ENCODE assay signal across 9 mouse cellular contexts in genomic region chr7:112085062-112085461, GRCm38 (mm10).
DNase-seq lines count a peak whose midpoint lies in the region; ATAC-seq and TF ChIP-seq lines count a peak whose summit lies in the region.
"Had no signal": no experiment of that assay in that cellular context is flagged by ENCODE, and none has a peak within 500 bp of the region (broad histone marks: within the 10 kb centered on the region; RNA-seq: fewer than 3 reads in every experiment).

No protein-coding gene starts in this region.

- intact Hi-C loops in left cerebral cortex, postnatal 36 days (cut with DNase I), result loop anchor here (2.0 to 5.0 kb wide), 2 partner anchors 92 to 284 kb away; no protein-coding TSS in a partner anchor

- ATAC-seq in midbrain, embryonic 15.5 days (replicated peaks), result no peak
- peak; percentile 70; the same call in 1 of the 2 replicates for ATAC-seq in frontal cortex, adult (ENCODE audit: low TSS enrichment)

- peak; percentile 84 for DNase-seq in midbrain, embryonic 10.5 days (ENCODE audit: low spot score)
- peak; percentile 80 to 90 for DNase-seq in cerebellum, adult 2 months
- peak; percentile 86 for DNase-seq in induced T-regulatory cell, adult 2 months (ENCODE audit: low read depth)
- DNase-seq in left cerebral cortex, postnatal 36 days (ENCODE audit: low spot score in 2 of 2), result peak; percentile 76 to 80
- peak; percentile 62 to 73 for DNase-seq in natural killer cell, adult 2 months (ENCODE audit: low spot score in 2 of 2)

- H3K4me3 ChIP-seq in midbrain, embryonic 10.5 days, result no peak overlapping the region
- H3K4me3 ChIP-seq in midbrain, embryonic 15.5 days, result no peak overlapping the region
- H3K4me3 ChIP-seq in cerebellum, adult 2 months (replicated peaks; ENCODE audit: insufficient read depth, low read depth, low read length), result no peak overlapping the region
- no peak overlapping the region for H3K4me3 ChIP-seq in testis, adult 2 months (ENCODE audit: control insufficient read depth, low read depth, low read length)
- H3K4me3 ChIP-seq: embryonic facial prominence, embryonic 15.5 days had no signal

- no peaks in the 10 kb centered on the region for H3K4me1 ChIP-seq in midbrain, embryonic 10.5 days
- no peaks in the 10 kb centered on the region for H3K4me1 ChIP-seq in midbrain, embryonic 15.5 days
- H3K4me1 ChIP-seq in cerebellum, adult 2 months (ENCODE audit: control insufficient read depth, insufficient read depth, low read length), result no peaks in the 10 kb centered on the region
- no peaks in the 10 kb centered on the region for H3K4me1 ChIP-seq in testis, adult 2 months (ENCODE audit: control insufficient read depth, insufficient read depth, low read length)
- H3K4me1 ChIP-seq: embryonic facial prominence, embryonic 15.5 days had no signal

- no peaks in the 10 kb centered on the region for H3K9me3 ChIP-seq in midbrain, embryonic 10.5 days (replicated peaks)
- no peaks in the 10 kb centered on the region for H3K9me3 ChIP-seq in midbrain, embryonic 15.5 days
- H3K9me3 ChIP-seq: embryonic facial prominence, embryonic 15.5 days had no signal

- WGBS in midbrain, embryonic 10.5 days, result 54% methylated on average over 4 of the region's 4 CpGs
- WGBS in midbrain, embryonic 15.5 days, result 42% methylated on average over 4 of the region's 4 CpGs
- 14% methylated on average over 4 of the region's 4 CpGs for WGBS in cerebellum, adult 2 months

- H3K27ac ChIP-seq in midbrain, embryonic 10.5 days (replicated peaks), result no peak overlapping the region
- H3K27ac ChIP-seq in midbrain, embryonic 15.5 days, result no peak overlapping the region
- no peak overlapping the region for H3K27ac ChIP-seq in cerebellum, adult 2 months (ENCODE audit: insufficient read depth, low read length)
- no peak overlapping the region for H3K27ac ChIP-seq in testis, adult 2 months (ENCODE audit: control insufficient read depth, insufficient read depth, low read depth, low read length)
- H3K27ac ChIP-seq: embryonic facial prominence, embryonic 15.5 days had no signal

- TF ChIP-seq POLR2A in cerebellum, adult 2 months (IDR thresholded peaks at IDR 0.05; ENCODE audit: borderline replicate concordance, insufficient read depth, low read length), result no peak
- no peak for TF ChIP-seq POLR2A in testis, adult 2 months (IDR thresholded peaks at IDR 0.05; ENCODE audit: control insufficient read depth, low read depth, low read length)

- H3K27me3 ChIP-seq in midbrain, embryonic 10.5 days (ENCODE audit: low read depth, poor library complexity, severe bottlenecking), result no peaks in the 10 kb centered on the region
- no peaks in the 10 kb centered on the region for H3K27me3 ChIP-seq in midbrain, embryonic 15.5 days (replicated peaks)
- H3K27me3 ChIP-seq in cerebellum, adult 2 months (ENCODE audit: control insufficient read depth, insufficient read depth, low read length), result no peaks in the 10 kb centered on the region
- no peaks in the 10 kb centered on the region for H3K27me3 ChIP-seq in testis, adult 2 months (ENCODE audit: control insufficient read depth, insufficient read depth, low read length)
- H3K27me3 ChIP-seq: embryonic facial prominence, embryonic 15.5 days had no signal

- H3K36me3 ChIP-seq in midbrain, embryonic 10.5 days, result peaks cover 87% of the 10 kb centered on the region
- H3K36me3 ChIP-seq in midbrain, embryonic 15.5 days (replicated peaks), result peaks cover 34% of the 10 kb centered on the region
- H3K36me3 ChIP-seq in testis, adult 2 months (ENCODE audit: control insufficient read depth, insufficient read depth, low read length), result peaks cover 2% of the 10 kb centered on the region

- H3K4me2 ChIP-seq in midbrain, embryonic 15.5 days, result no peak overlapping the region
- H3K4me2 ChIP-seq: embryonic facial prominence, embryonic 15.5 days had no signal

- no peak overlapping the region for H3K9ac ChIP-seq in midbrain, embryonic 15.5 days
- H3K9ac ChIP-seq: embryonic facial prominence, embryonic 15.5 days had no signal

- TF ChIP-seq CTCF in cerebellum, adult 2 months (IDR thresholded peaks at IDR 0.05; ENCODE audit: borderline replicate concordance, insufficient read depth, low read depth, low read length), result peak; percentile 95
- peak; percentile 73; the same call in 1 of the 2 replicates for TF ChIP-seq CTCF in testis, adult 2 months (IDR thresholded peaks at IDR 0.05; ENCODE audit: control insufficient read depth, insufficient read depth, insufficient replicate concordance, low read depth, low read length)
